Mouse (Mus musculus) thymus, postnatal 36 days (tissue): ENCODE measurements around the gene Sema3f.

ENCODE experiments used
- DNase-seq, 2 experiments: peaks; one replicate each; pipeline ENCODE4 v3.0.0; 2022; ENCODE audit warnings: mixed read lengths in 2 of 2

Sema3f gene

DNA sequence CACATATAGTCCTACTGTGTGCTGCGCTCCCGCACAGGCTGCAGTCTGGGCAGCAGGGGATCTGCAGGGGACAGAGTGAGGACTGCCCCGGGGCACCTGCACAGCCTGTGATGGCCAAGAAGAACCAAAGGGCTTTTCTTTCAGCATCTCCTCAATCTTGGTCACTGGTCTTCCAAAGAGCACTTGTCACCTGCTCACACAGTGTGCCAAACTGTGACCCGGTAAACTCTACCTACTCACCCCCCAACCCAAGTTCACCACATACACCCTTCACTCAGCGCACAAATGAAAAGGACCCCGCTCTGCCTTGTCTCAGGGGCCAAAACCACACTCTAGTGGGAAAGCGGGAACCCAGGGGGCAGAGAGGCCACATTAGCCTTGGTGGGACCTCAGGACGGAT, 78.4 kb downstream of the Sema3f start:
- DNase-seq, result no peak
